Mouse (Mus musculus) MEL (cell line): ENCODE results near the gene Cfl1. TPM values are rescaled to one million over a fixed set of nuclear protein-coding genes. Genes with fewer than 3 reads are reported as not detected.

Experiments
- DNase-seq: peaks from one replicate; pipeline ENCODE4 v3.0.0; 2011; ENCODE audit warnings: low read depth, low spot score
- H3K27ac ChIP-seq: 2 replicates; pipeline ENCODE4 v1.5.1; 2012; ENCODE audit warnings: low read depth, mild to moderate bottlenecking, control low read depth, low read length, moderate library complexity; ENCODE audit not compliant: control insufficient read depth
- H3K27me3 ChIP-seq, 2 experiments: fragments of 150-350 bp in 1 of 2; sonication (generic) in 1 of 2; 2 replicates each; pipeline ENCODE4 v1.6.1; 2012; ENCODE audit warnings: low read length in 2 of 2, mild to moderate bottlenecking in 2 of 2, improper control_type of control experiment in 1 of 2, moderate library complexity in 1 of 2; ENCODE audit not compliant: insufficient read depth in 2 of 2, control insufficient read depth in 1 of 2
- H3K36me3 ChIP-seq, 2 experiments: 2 replicates each; pipeline ENCODE4 v1.6.1; 2012 to 2014; ENCODE audit warnings: low read length in 2 of 2, improper control_type of control experiment in 1 of 2, inconsistent platforms in 1 of 2, mild to moderate bottlenecking in 1 of 2; ENCODE audit not compliant: insufficient read depth in 2 of 2, control insufficient read depth in 1 of 2
- H3K4me1 ChIP-seq, 2 experiments: fragments of 150-350 bp in 1 of 2; sonication (generic) in 1 of 2; 2 replicates each; pipeline ENCODE4 v1.6.1; 2012; ENCODE audit warnings: low read length in 2 of 2, improper control_type of control experiment in 1 of 2, mild to moderate bottlenecking in 1 of 2; ENCODE audit not compliant: insufficient read depth in 2 of 2, control insufficient read depth in 1 of 2
- H3K4me3 ChIP-seq, 2 experiments: fragments of 150-350 bp in 1 of 2; sonication (generic) in 1 of 2; 2 replicates each; pipeline ENCODE4 v1.5.1; 2012; ENCODE audit warnings: low read depth in 2 of 2, low read length in 2 of 2, mild to moderate bottlenecking in 2 of 2, moderate library complexity in 2 of 2, control low read depth in 1 of 2, improper control_type of control experiment in 1 of 2; ENCODE audit not compliant: control insufficient read depth in 1 of 2, insufficient read depth in 1 of 2
- H3K79me2 ChIP-seq: 2 replicates; pipeline ENCODE4 v1.6.1; 2012; ENCODE audit warnings: mild to moderate bottlenecking, low read length, moderate library complexity; ENCODE audit not compliant: control insufficient read depth, poor library complexity, insufficient read depth
- H3K9ac ChIP-seq: 2 replicates; pipeline ENCODE4 v1.6.1; 2012; ENCODE audit warnings: low read depth, mild to moderate bottlenecking, control low read depth, low read length, moderate library complexity; ENCODE audit not compliant: control insufficient read depth, poor library complexity, severe bottlenecking
- H3K9me3 ChIP-seq: fragments of 150-350 bp; sonication (generic); replicated peaks from 2 replicates; pipeline ENCODE4 v1.6.1; 2012; ENCODE audit warnings: mild to moderate bottlenecking, low read length, improper control_type of control experiment, moderate library complexity; ENCODE audit not compliant: insufficient read depth
- CHD1 ChIP-seq: IDR thresholded peaks from 2 replicates; pipeline ENCODE4 v1.6.1; 2012; ENCODE audit warnings: low read depth, mild to moderate bottlenecking, inconsistent platforms, low read length, improper control_type of control experiment
- CHD2 ChIP-seq: IDR thresholded peaks from 2 replicates; pipeline ENCODE4 v1.6.1; 2011; ENCODE audit warnings: low read length, improper control_type of control experiment
- CTCF ChIP-seq, 3 experiments: IDR thresholded peaks in 2 of 3; conservative IDR thresholded peaks in 1 of 3; 2 replicates each; pipeline ENCODE4 v1.5.1; 2011 to 2012; ENCODE audit warnings: low read length in 3 of 3, low read depth in 2 of 3, mild to moderate bottlenecking in 2 of 3, improper control_type of control experiment in 1 of 3, inconsistent platforms in 1 of 3, mixed read lengths in 1 of 3, moderate library complexity in 1 of 3; ENCODE audit not compliant: control insufficient read depth in 1 of 3, insufficient read depth in 1 of 3, poor library complexity in 1 of 3, severe bottlenecking in 1 of 3
- E2F4 ChIP-seq: IDR thresholded peaks from 2 replicates; pipeline ENCODE4 v1.6.1; 2011; ENCODE audit warnings: low read depth, low read length, improper control_type of control experiment, borderline replicate concordance
- ELF1 ChIP-seq: IDR thresholded peaks from 2 replicates; pipeline ENCODE4 v1.6.1; 2014; ENCODE audit warnings: low read depth, mild to moderate bottlenecking, inconsistent platforms, low read length, improper control_type of control experiment, moderate library complexity
- EP300 ChIP-seq, 2 experiments: IDR thresholded peaks; 2 replicates each; pipeline ENCODE4 v1.6.1; 2011; ENCODE audit warnings: improper control_type of control experiment in 2 of 2, low read length in 2 of 2, low read depth in 1 of 2, mild to moderate bottlenecking in 1 of 2
- GABPA ChIP-seq: IDR thresholded peaks from 2 replicates; pipeline ENCODE4 v1.6.1; 2012; ENCODE audit warnings: low read depth, mild to moderate bottlenecking, inconsistent platforms, low read length, improper control_type of control experiment, moderate library complexity
- GATA1 ChIP-seq: IDR thresholded peaks from 2 replicates; pipeline ENCODE4 v1.6.1; 2011; ENCODE audit warnings: low read depth, low read length, improper control_type of control experiment
- KAT2A ChIP-seq: conservative IDR thresholded peaks from 2 replicates; pipeline ENCODE4 v1.6.1; 2012; ENCODE audit warnings: low read depth, low read length, improper control_type of control experiment, inconsistent platforms
- MAFK ChIP-seq: IDR thresholded peaks from 2 replicates; pipeline ENCODE4 v1.6.1; 2011; ENCODE audit warnings: low read depth, mild to moderate bottlenecking, low read length, improper control_type of control experiment, borderline replicate concordance
- MAX ChIP-seq: IDR thresholded peaks from 2 replicates; pipeline ENCODE4 v1.6.1; 2011; ENCODE audit warnings: low read length, improper control_type of control experiment
- MAZ ChIP-seq: IDR thresholded peaks from 2 replicates; pipeline ENCODE4 v1.6.1; 2012; ENCODE audit warnings: low read depth, mild to moderate bottlenecking, inconsistent platforms, low read length, improper control_type of control experiment
- MXI1 ChIP-seq: IDR thresholded peaks from 2 replicates; pipeline ENCODE4 v1.6.1; 2011; ENCODE audit warnings: mild to moderate bottlenecking, low read depth, low read length, improper control_type of control experiment
- MYC ChIP-seq: IDR thresholded peaks from 2 replicates; pipeline ENCODE4 v1.6.1; 2011; ENCODE audit warnings: low read depth, mild to moderate bottlenecking, low read length, improper control_type of control experiment, moderate library complexity
- NELFE ChIP-seq: IDR thresholded peaks from 2 replicates; pipeline ENCODE4 v1.6.1; 2011; ENCODE audit warnings: low read depth, low read length, improper control_type of control experiment
- NRF1 ChIP-seq: IDR thresholded peaks from 2 replicates; pipeline ENCODE4 v1.6.1; 2014; ENCODE audit warnings: low read depth, mild to moderate bottlenecking, inconsistent platforms, low read length, improper control_type of control experiment, moderate library complexity; ENCODE audit not compliant: poor library complexity, insufficient read depth, severe bottlenecking
- POLR2A ChIP-seq, 2 experiments: IDR thresholded peaks; 2 replicates each; pipeline ENCODE4 v1.6.1; 2011 to 2012; ENCODE audit warnings: low read length in 2 of 2, mild to moderate bottlenecking in 2 of 2, control low read depth in 1 of 2, improper control_type of control experiment in 1 of 2, low read depth in 1 of 2, moderate library complexity in 1 of 2; ENCODE audit not compliant: control insufficient read depth in 1 of 2, insufficient read depth in 1 of 2, poor library complexity in 1 of 2
- POLR2AphosphoS2 ChIP-seq: IDR thresholded peaks from 2 replicates; pipeline ENCODE4 v1.6.1; 2011; ENCODE audit warnings: low read length, improper control_type of control experiment
- SIN3A ChIP-seq: IDR thresholded peaks from 2 replicates; pipeline ENCODE4 v1.6.1; 2012; ENCODE audit warnings: low read length, improper control_type of control experiment, inconsistent platforms
- TAL1 ChIP-seq: IDR thresholded peaks from 2 replicates; pipeline ENCODE4 v1.6.1; 2012; ENCODE audit warnings: mild to moderate bottlenecking, inconsistent platforms, low read length, moderate library complexity, mixed read lengths
- UBTF ChIP-seq: IDR thresholded peaks from 2 replicates; pipeline ENCODE4 v1.6.1; 2012; ENCODE audit warnings: low read depth, mild to moderate bottlenecking, inconsistent platforms, low read length, improper control_type of control experiment, moderate library complexity, borderline replicate concordance; ENCODE audit not compliant: insufficient read depth
- USF1 ChIP-seq: IDR thresholded peaks from 2 replicates; pipeline ENCODE4 v1.6.1; 2014; ENCODE audit warnings: low read depth, mild to moderate bottlenecking, inconsistent platforms, low read length, improper control_type of control experiment, moderate library complexity
- ZKSCAN1 ChIP-seq: IDR thresholded peaks from 2 replicates; pipeline ENCODE4 v1.6.1; 2012; ENCODE audit warnings: low read depth, mild to moderate bottlenecking, inconsistent platforms, low read length, improper control_type of control experiment, moderate library complexity
- polyA plus RNA-seq, 2 experiments: library from polyadenylated mRNA; stranded (reverse) in 1 of 2; unstranded in 1 of 2; fragments of >175 nt in 1 of 2; fragments of >200 nt in 1 of 2; gene quantifications; 2 replicates each; pipeline versions ENCODE4 v1.2.1 to v1.2.4; 2012; ENCODE audit warnings: low replicate concordance in 2 of 2, low read depth in 1 of 2; ENCODE audit not compliant: insufficient read length in 2 of 2, insufficient read depth in 1 of 2, missing spikeins in 1 of 2
- total RNA-seq: library from RNA; depleted of rRNA; stranded (reverse); fragments of 300-350 nt; gene quantifications from 2 replicates; pipeline ENCODE4 v1.2.3, GENCODE M21; 2012

Cfl1 gene
- total and polyA plus RNA-seq, 3 experiments, result 880 to 2,037 TPM; not detected in 1

DNA sequence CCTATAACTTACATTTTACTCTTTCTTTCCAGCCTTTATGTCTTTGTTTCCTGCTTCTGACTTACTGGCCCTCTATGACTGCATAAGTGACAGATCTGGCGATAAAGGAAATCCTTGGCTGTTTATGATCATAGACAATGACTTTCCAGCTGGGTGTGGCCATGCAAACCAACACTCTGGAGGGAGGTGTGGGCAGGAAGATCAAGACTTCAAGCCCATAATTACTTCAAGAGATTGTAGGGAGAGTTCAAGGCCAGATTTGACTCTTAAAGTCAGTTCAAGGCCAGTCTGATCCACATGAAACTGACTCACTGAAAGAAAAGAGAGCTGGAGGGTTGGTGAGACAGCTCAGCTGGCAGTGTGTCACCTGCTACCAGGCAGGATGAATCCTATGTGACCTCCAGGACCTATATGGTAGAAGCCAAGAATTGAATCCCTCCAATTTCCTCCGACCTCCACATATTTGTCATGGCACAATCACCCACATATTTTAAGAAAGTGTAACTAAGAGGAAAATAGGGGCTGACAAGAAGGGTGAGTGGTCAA is 10.1 kb downstream of the Cfl1 start:
- DNase-seq, result no peak
- Histone ChIP-seq H3K79me2 (no peaks in the 10 kb centered on the region), H3K9me3 (no peaks in the 10 kb centered on the region), H3K27ac (no peak overlapping the region), H3K4me1 (no peaks in the 10 kb centered on the region), H3K27me3 (no peaks in the 10 kb centered on the region), H3K4me3 (no peak overlapping the region), H3K36me3 (no peaks in the 10 kb centered on the region; a peak in 1 of 4 replicates), H3K9ac (no peak overlapping the region)
- TF ChIP-seq GABPA, result no peak

GRCm38 (mm10) chr19:5503687-5504086 is 13.4 kb downstream of the Cfl1 start, which contains the start of gene 1700020D05Rik:
TSS of gene 1700020D05Rik (minus strand) at chr19:5503787.
- no peak for TF ChIP-seq MYC
- TF ChIP-seq MAZ, result no peak
- TF ChIP-seq ZKSCAN1, result no peak
- no peak for TF ChIP-seq MAFK
- TF ChIP-seq USF1, result no peak
- no peak for TF ChIP-seq E2F4
- TF ChIP-seq EP300 (IDR thresholded peaks at IDR 0.05; ENCODE audit: low read depth in 1 of 2, low read length in 2 of 2), result no peak
- no peak for TF ChIP-seq CHD2
- no peak for TF ChIP-seq NELFE
- Histone ChIP-seq H3K27ac (no peak within 1 kb of the TSS), H3K27me3 (no peaks in the 10 kb centered on the region), H3K9ac (no peak within 1 kb of the TSS), H3K36me3 (no peaks in the 10 kb centered on the region; a peak in 1 of 4 replicates), H3K79me2 (peaks cover 8% of the 10 kb centered on the region), H3K4me1 (no peaks in the 10 kb centered on the region; a peak in 1 of 4 replicates), H3K4me3 (no peak within 1 kb of the TSS), H3K9me3 (no peaks in the 10 kb centered on the region)
- no peak for DNase-seq

DNA sequence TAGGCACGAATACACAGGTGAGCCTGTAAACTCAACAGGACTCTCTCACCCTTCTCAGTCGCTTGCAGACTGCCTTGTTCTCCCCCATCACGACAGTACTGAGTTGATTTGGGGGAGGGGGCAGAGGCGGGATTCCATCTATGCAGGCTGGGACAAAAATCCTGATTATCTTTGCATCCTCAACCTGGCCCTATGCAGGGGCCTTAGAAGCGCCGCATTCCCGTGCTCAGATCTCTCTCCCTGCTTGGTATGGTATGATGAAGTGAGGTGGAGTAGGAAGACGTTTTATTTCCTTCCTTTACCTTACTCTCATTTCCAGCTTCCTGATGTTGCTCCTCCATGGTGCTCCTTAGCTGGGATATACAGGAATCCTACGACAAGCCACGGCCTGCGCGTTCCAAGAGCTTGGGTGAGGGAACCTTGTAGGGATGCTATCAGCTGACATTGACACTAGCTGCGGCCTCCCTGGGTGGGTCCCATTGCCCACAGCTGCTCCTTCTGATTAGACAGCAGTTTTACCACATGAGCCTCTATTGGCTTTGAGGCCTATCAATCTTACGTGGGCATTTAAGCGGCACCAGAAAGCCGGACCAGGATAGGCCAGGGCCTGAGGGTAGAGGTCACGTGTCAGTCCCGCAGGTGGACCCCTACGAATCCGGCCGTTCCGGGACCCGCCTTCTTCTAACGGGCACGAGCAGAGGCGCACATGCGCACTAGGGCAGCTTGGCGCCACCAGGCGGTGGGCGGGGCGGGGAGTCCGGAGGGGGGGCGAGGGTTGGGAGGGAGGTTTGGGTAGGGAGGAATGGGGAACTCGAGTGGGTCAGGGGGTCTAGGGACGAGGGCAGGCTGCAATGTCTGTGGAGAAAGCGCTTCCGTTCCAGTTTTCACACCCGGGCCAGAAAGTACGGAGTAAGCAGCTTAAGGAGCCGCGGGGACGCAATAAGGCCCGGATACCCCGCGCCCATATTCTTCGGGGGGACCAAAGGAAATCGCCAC is 20.1 kb downstream of the Cfl1 start, which contains the start of gene Snx32:
TSS of gene Snx32 (minus strand) at position 508 of the 996 bp plus-strand sequence.
- Histone ChIP-seq H3K36me3 (peaks cover 0 to 7% of the 10 kb centered on the region in 2 experiments; a peak in 3 of 4 replicates), H3K4me3 (peak within 1 kb of the TSS; percentile 77 to 88), H3K9me3 (no peaks in the 10 kb centered on the region), H3K4me1 (peaks cover 2 to 8% of the 10 kb centered on the region in 2 experiments; a peak in 3 of 4 replicates), H3K27ac (peak within 1 kb of the TSS; percentile 98), H3K79me2 (peaks cover 17% of the 10 kb centered on the region), H3K9ac (peak within 1 kb of the TSS; percentile 89), H3K27me3 (no peaks in the 10 kb centered on the region)
- peak; percentile 100 for DNase-seq
- TF ChIP-seq GATA1 (peak; percentile 41; the same call in 1 of the 2 replicates), SIN3A (peak; percentile 100), NRF1 (peak; percentile 85), POLR2AphosphoS2 (no peak; the same call in 1 of the 2 replicates), CHD2 (peak; percentile 89), POLR2A (IDR thresholded peaks at IDR 0.05; ENCODE audit: control insufficient read depth in 1 of 2, insufficient read depth in 1 of 2, low read depth in 1 of 2, low read length in 2 of 2, poor library complexity in 1 of 2) (peak; percentile 39 to 45; a peak in 2 of 4 replicates), MXI1 (peak; percentile 80), KAT2A (peak; percentile 56), CTCF (IDR thresholded peaks at IDR 0.05 in 2 of 3, conservative IDR thresholded peaks at IDR 0.05 in 1 of 3; ENCODE audit: control insufficient read depth in 1 of 3, insufficient read depth in 1 of 3, low read depth in 2 of 3, low read length in 3 of 3, poor library complexity in 1 of 3, severe bottlenecking in 1 of 3) (peak in 1 of 3 experiments; percentile 47; a peak in 2 of 6 replicates), GABPA (no peak), MAZ (peak; percentile 83; the same call in 1 of the 2 replicates), ELF1 (peak; percentile 67), TAL1 (no peak), CHD1 (no peak), ZKSCAN1 (no peak), NELFE (no peak), MAX (peak; percentile 98), UBTF (no peak)
